Mouse (Mus musculus): Measurements from ENCODE around the gene Vasn. TPM values are rescaled to one million over a fixed set of nuclear protein-coding genes. Genes with fewer than 3 reads are reported as not detected.

Vasn gene
- polyA plus RNA-seq, 1 experiment from 2014 or later, result 9.4 TPM

DNA sequence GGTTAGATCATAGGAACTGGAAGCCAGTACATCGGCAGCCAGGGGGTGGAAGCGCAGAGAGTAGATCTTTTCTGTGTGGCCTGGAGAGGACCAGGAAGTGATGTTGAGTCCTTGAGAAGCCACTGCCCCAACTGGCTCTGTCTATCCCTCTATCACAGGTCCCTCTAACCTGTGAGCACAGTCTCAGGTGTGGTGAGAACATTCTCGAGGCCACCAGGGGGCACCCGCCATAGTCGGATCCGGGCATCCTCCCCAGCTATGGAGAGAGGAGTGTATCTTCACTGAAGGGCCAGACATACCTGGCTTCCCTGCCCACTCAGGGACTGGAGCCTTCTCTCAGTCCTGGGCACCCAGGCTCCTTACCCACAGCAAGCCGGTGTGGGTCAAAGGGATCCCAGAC is 7.7 kb upstream of the Vasn start:
- Histone ChIP-seq H3K4me3 (ENCODE audit: low read depth, low read length) (no peak overlapping the region), H3K4me1 (replicated peaks; ENCODE audit: control insufficient read depth, insufficient read depth, low read length) (no peaks in the 10 kb centered on the region), H3K27ac (ENCODE audit: low read depth, low read length) (no peak overlapping the region), H3K4me2 (replicated peaks; ENCODE audit: low read depth, low read length) (no peak overlapping the region), H3K9ac (ENCODE audit: low read depth, low read length) (no peak overlapping the region), H3K27me3 (ENCODE audit: control insufficient read depth, insufficient read depth, low read length) (no peaks in the 10 kb centered on the region), H3K9me3 (ENCODE audit: control insufficient read depth, low read length) (no peaks in the 10 kb centered on the region), H3K36me3 (ENCODE audit: control insufficient read depth, insufficient read depth, low read length) (no peaks in the 10 kb centered on the region; the same call in 1 of the 2 replicates)
- peak; percentile 48 for DNase-seq (ENCODE audit: low spot score)
- 47% methylated on average over 7 of the region's 7 CpGs for WGBS
- no peak for ATAC-seq (ENCODE audit: low FRiP score)

GRCm38 (mm10) chr16:4633661-4634060 is 6.1 kb upstream of the Vasn start:
- Histone ChIP-seq H3K4me2 (replicated peaks; ENCODE audit: low read depth, low read length) (no peak overlapping the region), H3K9me3 (ENCODE audit: control insufficient read depth, low read length) (no peaks in the 10 kb centered on the region), H3K4me1 (replicated peaks; ENCODE audit: control insufficient read depth, insufficient read depth, low read length) (no peaks in the 10 kb centered on the region), H3K27me3 (ENCODE audit: control insufficient read depth, insufficient read depth, low read length) (no peaks in the 10 kb centered on the region), H3K27ac (ENCODE audit: low read depth, low read length) (no peak overlapping the region), H3K36me3 (ENCODE audit: control insufficient read depth, insufficient read depth, low read length) (no peaks in the 10 kb centered on the region), H3K4me3 (ENCODE audit: low read depth, low read length) (no peak overlapping the region), H3K9ac (ENCODE audit: low read depth, low read length) (no peak overlapping the region)
- WGBS, result 92% methylated on average over 3 of the region's 3 CpGs
- DNase-seq (ENCODE audit: low spot score), result no peak
- ATAC-seq (ENCODE audit: low FRiP score), result no peak

GRCm38 (mm10) chr16:4634681-4635080 is 5.1 kb upstream of the Vasn start:
- Histone ChIP-seq H3K36me3 (ENCODE audit: control insufficient read depth, insufficient read depth, low read length) (no peaks in the 10 kb centered on the region), H3K27me3 (ENCODE audit: control insufficient read depth, insufficient read depth, low read length) (no peaks in the 10 kb centered on the region), H3K27ac (ENCODE audit: low read depth, low read length) (no peak overlapping the region), H3K4me2 (replicated peaks; ENCODE audit: low read depth, low read length) (no peak overlapping the region), H3K4me1 (replicated peaks; ENCODE audit: control insufficient read depth, insufficient read depth, low read length) (no peaks in the 10 kb centered on the region), H3K9ac (ENCODE audit: low read depth, low read length) (no peak overlapping the region), H3K9me3 (ENCODE audit: control insufficient read depth, low read length) (no peaks in the 10 kb centered on the region), H3K4me3 (ENCODE audit: low read depth, low read length) (no peak overlapping the region)
- DNase-seq (ENCODE audit: low spot score) (no peak), ATAC-seq (ENCODE audit: low FRiP score) (no peak)
- 87% methylated on average over 9 of the region's 9 CpGs for WGBS

DNA sequence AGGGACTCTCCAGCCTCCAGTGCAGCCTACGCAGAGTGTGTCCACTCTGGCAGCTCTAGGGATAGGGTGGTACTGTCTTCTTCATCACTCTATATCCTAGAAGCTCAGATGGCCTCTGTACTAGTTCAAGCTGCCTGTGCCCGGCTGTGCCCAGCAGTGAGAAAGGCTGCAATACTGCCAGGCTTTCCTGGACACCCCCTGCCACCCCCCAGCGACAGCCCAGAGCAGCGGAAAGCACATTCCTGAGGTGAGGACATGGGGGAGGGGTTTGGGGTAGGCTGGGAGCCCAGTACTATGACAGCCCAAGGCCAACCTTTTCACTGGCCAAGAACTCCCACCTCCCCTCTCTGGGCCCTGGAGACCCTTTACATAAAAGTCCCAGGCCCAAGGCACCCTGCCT is 4.0 kb upstream of the Vasn start:
- no peak overlapping the region for H3K27ac ChIP-seq (ENCODE audit: low read depth, low read length)
- ATAC-seq (ENCODE audit: low FRiP score), result no peak
- no peaks in the 10 kb centered on the region for H3K9me3 ChIP-seq (ENCODE audit: control insufficient read depth, low read length)
- H3K9ac ChIP-seq (ENCODE audit: low read depth, low read length), result no peak overlapping the region
- H3K4me1 ChIP-seq (replicated peaks; ENCODE audit: control insufficient read depth, insufficient read depth, low read length), result peaks cover under 1% of the 10 kb centered on the region; the same call in 1 of the 2 replicates
- 75% methylated on average over 4 of the region's 4 CpGs for WGBS
- DNase-seq (ENCODE audit: low spot score), result no peak
- no peaks in the 10 kb centered on the region for H3K36me3 ChIP-seq (ENCODE audit: control insufficient read depth, insufficient read depth, low read length)
- no peak overlapping the region for H3K4me3 ChIP-seq (ENCODE audit: low read depth, low read length)
- H3K27me3 ChIP-seq (ENCODE audit: control insufficient read depth, insufficient read depth, low read length), result no peaks in the 10 kb centered on the region
- no peak overlapping the region for H3K4me2 ChIP-seq (replicated peaks; ENCODE audit: low read depth, low read length)

- 87% methylated on average over 3 of the region's 3 CpGs for WGBS
- H3K9me3 ChIP-seq (ENCODE audit: control insufficient read depth, low read length), result no peaks in the 10 kb centered on the region
- H3K4me1 ChIP-seq (replicated peaks; ENCODE audit: control insufficient read depth, insufficient read depth, low read length), result peaks cover 6% of the 10 kb centered on the region; the same call in 1 of the 2 replicates
- ATAC-seq (ENCODE audit: low FRiP score), result no peak
- H3K9ac ChIP-seq (ENCODE audit: low read depth, low read length), result no peak overlapping the region
- H3K4me3 ChIP-seq (ENCODE audit: low read depth, low read length), result no peak overlapping the region
- no peak for DNase-seq (ENCODE audit: low spot score)
- no peak overlapping the region for H3K4me2 ChIP-seq (replicated peaks; ENCODE audit: low read depth, low read length)
- no peaks in the 10 kb centered on the region for H3K36me3 ChIP-seq (ENCODE audit: control insufficient read depth, insufficient read depth, low read length)
- no peak overlapping the region for H3K27ac ChIP-seq (ENCODE audit: low read depth, low read length)
- H3K27me3 ChIP-seq (ENCODE audit: control insufficient read depth, insufficient read depth, low read length), result no peaks in the 10 kb centered on the region
Observed at GRCm38 (mm10) chr16:4638891-4639390, 800 bp upstream of the Vasn start.

GRCm38 (mm10) chr16:4640267-4641005 is 695 bp downstream of the Vasn start:
- WGBS, result 9% methylated on average over 17 of the region's 17 CpGs
- Histone ChIP-seq H3K27me3 (ENCODE audit: control insufficient read depth, insufficient read depth, low read length) (no peaks in the 10 kb centered on the region), H3K27ac (ENCODE audit: low read depth, low read length) (peak overlapping the region; percentile 59; the same call in 1 of the 2 replicates), H3K4me2 (replicated peaks; ENCODE audit: low read depth, low read length) (peak overlapping the region; percentile 90), H3K4me1 (replicated peaks; ENCODE audit: control insufficient read depth, insufficient read depth, low read length) (peaks cover 6% of the 10 kb centered on the region; the same call in 1 of the 2 replicates), H3K4me3 (ENCODE audit: low read depth, low read length) (peak overlapping the region; percentile 60), H3K36me3 (ENCODE audit: control insufficient read depth, insufficient read depth, low read length) (no peaks in the 10 kb centered on the region), H3K9me3 (ENCODE audit: control insufficient read depth, low read length) (no peaks in the 10 kb centered on the region), H3K9ac (ENCODE audit: low read depth, low read length) (peak overlapping the region; percentile 67)
- ATAC-seq (ENCODE audit: low FRiP score) (0 out of 2 replicates have a peak, but pooled peaks have one; percentile 12), DNase-seq (ENCODE audit: low spot score) (no peak)

DNA sequence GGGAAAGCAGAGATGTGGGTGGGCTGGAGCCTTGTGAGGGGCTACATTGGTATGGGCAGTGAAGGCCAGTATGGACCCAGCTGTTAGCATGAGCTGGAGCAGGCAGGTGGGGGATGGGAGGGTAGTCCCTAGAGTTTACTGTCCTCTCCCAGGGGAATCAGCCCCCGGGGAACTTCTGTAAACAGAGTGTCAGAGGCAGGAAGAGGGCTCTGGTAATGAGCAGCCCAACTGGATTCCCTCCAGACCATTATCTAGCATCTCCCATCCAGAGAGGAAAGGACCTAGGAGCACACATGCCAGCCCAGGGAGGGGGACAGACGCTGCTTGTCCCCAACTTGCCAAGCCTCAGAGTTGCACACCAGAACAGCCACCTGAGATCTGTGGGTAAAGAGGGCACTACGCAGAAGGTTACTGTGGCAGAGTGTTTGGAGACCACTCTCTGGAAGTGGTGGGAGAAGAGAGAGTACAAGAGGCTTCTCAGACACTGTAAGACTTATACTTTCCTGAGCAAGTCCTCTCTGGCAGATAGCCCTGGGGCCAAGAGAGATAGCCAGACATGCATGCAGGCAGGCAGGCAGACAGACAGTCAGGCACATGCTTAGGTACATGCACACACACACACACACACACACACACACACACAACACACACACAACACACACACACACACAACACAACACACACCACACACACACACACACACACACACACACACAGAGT is 1.5 kb downstream of the Vasn start:
- 56% methylated on average over 3 of the region's 3 CpGs for WGBS
- H3K4me1 ChIP-seq (replicated peaks; ENCODE audit: control insufficient read depth, insufficient read depth, low read length), result peaks cover 6% of the 10 kb centered on the region; the same call in 1 of the 2 replicates
- peak overlapping the region; percentile 90 for H3K4me2 ChIP-seq (replicated peaks; ENCODE audit: low read depth, low read length)
- H3K27ac ChIP-seq (ENCODE audit: low read depth, low read length), result no peak overlapping the region
- no peaks in the 10 kb centered on the region for H3K27me3 ChIP-seq (ENCODE audit: control insufficient read depth, insufficient read depth, low read length)
- no peak for DNase-seq (ENCODE audit: low spot score)
- no peak for ATAC-seq (ENCODE audit: low FRiP score)
- no peaks in the 10 kb centered on the region for H3K36me3 ChIP-seq (ENCODE audit: control insufficient read depth, insufficient read depth, low read length)
- H3K9me3 ChIP-seq (ENCODE audit: control insufficient read depth, low read length), result no peaks in the 10 kb centered on the region
- H3K4me3 ChIP-seq (ENCODE audit: low read depth, low read length), result peak overlapping the region; percentile 60; the same call in 1 of the 2 replicates
- no peak overlapping the region for H3K9ac ChIP-seq (ENCODE audit: low read depth, low read length)

DNA sequence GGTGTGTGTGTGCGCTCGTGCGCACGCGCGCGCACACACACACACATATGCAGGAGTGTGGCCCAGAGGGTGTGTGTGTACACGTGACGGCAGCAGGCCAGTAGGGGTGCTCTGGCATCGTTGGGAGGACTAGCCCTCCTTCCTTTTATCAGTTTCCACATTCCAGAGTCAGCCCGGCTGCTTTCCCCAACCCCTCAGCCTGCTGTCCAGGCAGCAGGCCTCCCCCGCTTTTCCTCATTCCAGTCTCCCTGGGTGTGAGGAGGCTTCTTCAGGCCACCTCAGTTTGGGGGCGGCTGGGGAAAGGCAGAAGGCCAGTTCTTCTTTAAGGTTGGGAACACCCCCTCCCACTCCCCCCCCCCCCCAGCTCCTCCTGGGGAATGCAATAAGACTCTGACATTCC is 2.4 kb downstream of the Vasn start:
- 0 out of 2 replicates have a peak overlapping the region, but pooled peaks have one; percentile 15 for H3K9ac ChIP-seq (ENCODE audit: low read depth, low read length)
- H3K4me3 ChIP-seq (ENCODE audit: low read depth, low read length), result no peak overlapping the region
- no peaks in the 10 kb centered on the region for H3K27me3 ChIP-seq (ENCODE audit: control insufficient read depth, insufficient read depth, low read length)
- ATAC-seq (ENCODE audit: low FRiP score), result 0 out of 2 replicates have a peak, but pooled peaks have one; percentile 25
- WGBS, result 36% methylated on average over 13 of the region's 13 CpGs
- peaks cover 6% of the 10 kb centered on the region; the same call in 1 of the 2 replicates for H3K4me1 ChIP-seq (replicated peaks; ENCODE audit: control insufficient read depth, insufficient read depth, low read length)
- no peaks in the 10 kb centered on the region for H3K36me3 ChIP-seq (ENCODE audit: control insufficient read depth, insufficient read depth, low read length)
- peak; percentile 39 for DNase-seq (ENCODE audit: low spot score)
- H3K9me3 ChIP-seq (ENCODE audit: control insufficient read depth, low read length), result no peaks in the 10 kb centered on the region
- 0 out of 2 replicates have a peak overlapping the region, but pooled peaks have one; percentile 17 for H3K27ac ChIP-seq (ENCODE audit: low read depth, low read length)
- H3K4me2 ChIP-seq (replicated peaks; ENCODE audit: low read depth, low read length), result peak overlapping the region; percentile 17; the same call in 1 of the 2 replicates
